Mouse (Mus musculus) erythroblast, embryonic 14.5 days (primary cell): ENCODE measurements around the gene Zfp628. TPM values are rescaled to one million over a fixed set of nuclear protein-coding genes. Genes with fewer than 3 reads are reported as not detected.

ENCODE experiments used
- H3K27me3 ChIP-seq: 2 replicates; pipeline ENCODE4 v1.6.1; 2012; ENCODE audit warnings: inconsistent platforms; ENCODE audit not compliant: control insufficient read depth
- H3K36me3 ChIP-seq: 2 replicates; pipeline ENCODE4 v1.6.1; 2012; ENCODE audit warnings: mild to moderate bottlenecking, inconsistent platforms; ENCODE audit not compliant: control insufficient read depth
- H3K4me1 ChIP-seq: 2 replicates; pipeline ENCODE4 v1.6.1; 2012; ENCODE audit warnings: inconsistent platforms; ENCODE audit not compliant: control insufficient read depth
- H3K4me3 ChIP-seq: replicated peaks from 2 replicates; pipeline ENCODE3; 2012; ENCODE audit warnings: moderate library complexity, mild to moderate bottlenecking, inconsistent platforms
- H3K9me3 ChIP-seq: 2 replicates; pipeline ENCODE4 v1.6.1; 2012; ENCODE audit warnings: low read length, inconsistent platforms, mixed read lengths; ENCODE audit not compliant: control insufficient read depth
- GATA1 ChIP-seq: IDR thresholded peaks from 2 replicates; pipeline ENCODE4 v1.6.1; 2012; ENCODE audit warnings: low read length, inconsistent platforms, mixed read lengths
- TAL1 ChIP-seq: IDR thresholded peaks from 3 replicates; pipeline ENCODE4 v1.6.1; 2012; ENCODE audit warnings: low read length, inconsistent platforms, mixed read lengths
- polyA plus RNA-seq: library from polyadenylated mRNA; stranded (reverse); fragments of >175 nt; gene quantifications from 2 replicates; pipeline ENCODE4 v1.2.3, GENCODE M21; 2012

Zfp628 gene
- polyA plus RNA-seq, 1 experiment: 8.5 TPM

- H3K27me3 ChIP-seq: peaks cover 52% of the 10 kb centered on the region
- H3K4me1 ChIP-seq: peaks cover 16% of the 10 kb centered on the region
- TF ChIP-seq TAL1 (no peak), GATA1 (no peak)
- peaks cover 37% of the 10 kb centered on the region for H3K36me3 ChIP-seq
- H3K9me3 ChIP-seq: peaks cover 7% of the 10 kb centered on the region
- H3K4me3 ChIP-seq: no peak overlapping the region
Measured at GRCm38 (mm10) chr7:4922508-4922907, 7.5 kb downstream of the Zfp628 start.

DNA sequence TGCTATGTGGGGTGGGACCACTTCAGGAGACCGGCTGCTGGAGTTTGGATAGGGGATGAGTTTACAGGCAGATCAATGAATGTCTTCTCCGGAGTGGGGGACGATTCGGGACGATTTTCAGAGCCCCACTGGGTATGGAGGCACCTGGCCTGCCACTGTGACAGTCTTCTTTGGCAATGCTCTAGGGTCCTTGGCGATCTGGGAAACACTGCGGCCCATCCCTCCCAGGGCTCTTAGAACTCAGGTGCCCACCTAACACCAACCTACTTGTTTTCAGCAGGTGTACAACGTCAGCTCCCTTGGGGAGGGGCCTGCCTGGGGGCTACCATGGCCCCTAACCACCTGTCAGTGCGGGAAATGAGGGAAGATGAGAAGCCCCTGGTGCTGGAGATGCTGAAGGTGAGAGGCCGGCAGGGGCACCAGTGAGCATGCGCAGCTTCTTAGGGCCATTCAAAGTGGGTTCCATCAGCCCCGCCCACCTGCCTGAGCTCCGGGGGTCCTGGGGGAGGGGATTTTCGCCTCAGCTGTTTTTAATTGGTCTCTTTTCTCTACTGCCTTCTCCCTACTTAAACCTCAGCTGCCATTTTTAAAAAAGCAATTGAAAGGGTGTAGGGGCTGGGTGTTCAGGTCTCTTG lies 8.0 kb downstream of the Zfp628 start:
- Histone ChIP-seq H3K36me3 (peaks cover 31% of the 10 kb centered on the region), H3K4me1 (peaks cover 14% of the 10 kb centered on the region), H3K27me3 (peaks cover 52% of the 10 kb centered on the region), H3K4me3 (no peak overlapping the region), H3K9me3 (peaks cover 7% of the 10 kb centered on the region)
- TF ChIP-seq TAL1 (no peak), GATA1 (no peak)

- no peak overlapping the region for H3K4me3 ChIP-seq
- peaks cover 52% of the 10 kb centered on the region for H3K27me3 ChIP-seq
- TF ChIP-seq GATA1: no peak
- no peak for TF ChIP-seq TAL1
- peaks cover 7% of the 10 kb centered on the region for H3K9me3 ChIP-seq
- peaks cover 14% of the 10 kb centered on the region for H3K4me1 ChIP-seq
- H3K36me3 ChIP-seq: peaks cover 24% of the 10 kb centered on the region
Measured at GRCm38 (mm10) chr7:4923586-4924364, 8.8 kb downstream of the Zfp628 start.

DNA sequence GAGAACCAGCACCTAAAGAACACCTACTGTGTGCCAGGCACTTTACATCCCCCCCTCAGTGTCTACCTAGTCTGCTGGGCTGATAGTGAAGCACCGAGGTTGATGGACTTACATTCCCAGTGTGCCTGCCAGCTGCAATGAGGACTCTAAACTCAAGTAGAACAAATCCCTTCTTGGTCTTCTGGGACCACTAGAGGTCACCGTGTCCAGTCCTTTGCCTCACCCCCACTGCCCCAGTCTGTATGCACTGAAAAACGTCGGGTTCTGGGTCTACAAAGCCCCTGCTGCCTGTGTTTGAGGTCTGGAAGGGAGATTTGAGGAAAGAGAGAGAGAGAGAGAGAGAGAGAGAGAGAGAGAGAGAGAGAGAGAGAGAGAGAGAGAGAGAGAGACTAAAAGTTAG lies 9.5 kb downstream of the Zfp628 start:
- H3K9me3 ChIP-seq: peaks cover 7% of the 10 kb centered on the region
- H3K36me3 ChIP-seq: peaks cover 17% of the 10 kb centered on the region
- no peak for TF ChIP-seq TAL1
- TF ChIP-seq GATA1: no peak
- H3K4me3 ChIP-seq: no peak overlapping the region
- H3K4me1 ChIP-seq: peaks cover 14% of the 10 kb centered on the region
- peaks cover 52% of the 10 kb centered on the region for H3K27me3 ChIP-seq

DNA sequence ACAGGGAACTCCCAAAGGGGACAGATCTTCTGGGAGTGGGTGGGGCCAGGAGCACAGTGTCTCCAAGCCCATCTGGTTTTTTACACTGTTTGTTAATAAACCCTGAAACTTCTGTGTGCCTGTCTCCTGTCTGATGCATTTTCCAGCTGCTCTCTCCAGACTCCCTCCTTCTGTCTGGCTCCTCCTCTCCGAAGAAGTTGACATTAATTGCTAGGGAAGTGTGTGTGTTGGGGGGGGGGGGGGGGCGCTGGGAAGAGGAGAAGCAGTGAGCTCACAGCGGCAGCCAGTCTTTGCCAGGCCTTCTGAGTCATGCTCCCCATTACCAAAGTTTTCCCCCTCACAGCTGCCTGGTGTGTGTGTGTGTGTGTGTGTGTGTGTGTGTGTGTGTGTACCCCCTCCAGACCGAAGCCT lies 9.9 kb downstream of the Zfp628 start:
- H3K4me1 ChIP-seq: peaks cover 12% of the 10 kb centered on the region

GRCm38 (mm10) chr7:4925441-4926381 lies 10.7 kb downstream of the Zfp628 start, which contains the start of gene Ssc5d:
TSS of gene Ssc5d (plus strand) at chr7:4925785.
- peaks cover 2% of the 10 kb centered on the region; the same call in 1 of the 2 replicates for H3K9me3 ChIP-seq
- no peak for TF ChIP-seq TAL1
- TF ChIP-seq GATA1: no peak
- no peak within 1 kb of the TSS for H3K4me3 ChIP-seq
- peaks cover 52% of the 10 kb centered on the region for H3K27me3 ChIP-seq
- H3K36me3 ChIP-seq: peaks cover 5% of the 10 kb centered on the region
- peaks cover 12% of the 10 kb centered on the region for H3K4me1 ChIP-seq

More for the DNA sequence above, 9.9 kb downstream of the Zfp628 start:
- peaks cover 52% of the 10 kb centered on the region for H3K27me3 ChIP-seq
- no peak overlapping the region for H3K4me3 ChIP-seq
- peaks cover 4% of the 10 kb centered on the region for H3K9me3 ChIP-seq
- H3K36me3 ChIP-seq: peaks cover 13% of the 10 kb centered on the region
- TF ChIP-seq GATA1: no peak
- no peak for TF ChIP-seq TAL1

- TF ChIP-seq TAL1 (no peak), GATA1 (no peak)
- peaks cover 2% of the 10 kb centered on the region; the same call in 1 of the 2 replicates for H3K9me3 ChIP-seq
- peaks cover 46% of the 10 kb centered on the region for H3K27me3 ChIP-seq
- peaks cover 5% of the 10 kb centered on the region for H3K4me1 ChIP-seq
- H3K36me3 ChIP-seq: no peaks in the 10 kb centered on the region
- H3K4me3 ChIP-seq: no peak overlapping the region
Measured at GRCm38 (mm10) chr7:4926849-4927248, 11.8 kb downstream of the Zfp628 start.

- Histone ChIP-seq H3K9me3 (peaks cover 2% of the 10 kb centered on the region; the same call in 1 of the 2 replicates), H3K4me1 (peaks cover 3% of the 10 kb centered on the region; the same call in 1 of the 2 replicates), H3K27me3 (peaks cover 39% of the 10 kb centered on the region), H3K4me3 (no peak overlapping the region), H3K36me3 (no peaks in the 10 kb centered on the region)
- no peak for TF ChIP-seq GATA1
- no peak for TF ChIP-seq TAL1
Measured at GRCm38 (mm10) chr7:4927711-4928110, 12.7 kb downstream of the Zfp628 start.

GRCm38 (mm10) chr7:4928323-4928722 lies 13.3 kb downstream of the Zfp628 start:
- H3K4me1 ChIP-seq: peaks cover 2% of the 10 kb centered on the region; the same call in 1 of the 2 replicates
- peaks cover 33% of the 10 kb centered on the region for H3K27me3 ChIP-seq
- H3K36me3 ChIP-seq: no peaks in the 10 kb centered on the region
- no peak for TF ChIP-seq TAL1
- TF ChIP-seq GATA1: no peak
- peaks cover 2% of the 10 kb centered on the region; the same call in 1 of the 2 replicates for H3K9me3 ChIP-seq
- H3K4me3 ChIP-seq: no peak overlapping the region
